Mouse (Mus musculus) thymus, postnatal 36 days (tissue): ENCODE data around the gene Pdss2.

Experiments used
- DNase-seq, 2 experiments: peaks; one replicate each; pipeline ENCODE4 v3.0.0; 2022; ENCODE audit warnings: mixed read lengths in 2 of 2

The Pdss2 gene

GRCm38 (mm10) chr10:43440981-43441740 is 219.9 kb downstream of the Pdss2 start:
- DNase-seq, result no peak

- no peak for DNase-seq
These were observed 227.4 kb downstream of the Pdss2 start for GRCm38 (mm10) chr10:43448656-43449055.

- DNase-seq, result peak; percentile 61 to 62
These were observed 230.8 kb downstream of the Pdss2 start for GRCm38 (mm10) chr10:43451848-43452662.

GRCm38 (mm10) chr10:43452663-43452996 is 231.3 kb downstream of the Pdss2 start:
- no peak for DNase-seq

- DNase-seq, result no peak
These were observed 232.9 kb downstream of the Pdss2 start for GRCm38 (mm10) chr10:43454219-43454618.

- DNase-seq, result no peak
These were observed 233.4 kb downstream of the Pdss2 start for GRCm38 (mm10) chr10:43454671-43455070.

GRCm38 (mm10) chr10:43462821-43463220 is 241.5 kb downstream of the Pdss2 start:
- no peak for DNase-seq

- no peak for DNase-seq
These were observed 241.9 kb downstream of the Pdss2 start for GRCm38 (mm10) chr10:43463227-43463626.

- DNase-seq, result no peak
These were observed 244.9 kb downstream of the Pdss2 start for GRCm38 (mm10) chr10:43466223-43466622.

- peak; percentile 8 to 30 for DNase-seq
These were observed 246.4 kb downstream of the Pdss2 start for GRCm38 (mm10) chr10:43467659-43468058.

GRCm38 (mm10) chr10:43468293-43468692 is 247.0 kb downstream of the Pdss2 start:
- no peak for DNase-seq

GRCm38 (mm10) chr10:43475376-43475775 is 254.1 kb downstream of the Pdss2 start:
- peak; percentile 20 to 33 for DNase-seq

GRCm38 (mm10) chr10:43477459-43477858 is 256.2 kb downstream of the Pdss2 start:
- no peak for DNase-seq

- DNase-seq, result peak; percentile 27 to 45
These were observed 256.8 kb downstream of the Pdss2 start for GRCm38 (mm10) chr10:43477865-43478681.

- peak; percentile 64 to 76 for DNase-seq
These were observed 257.6 kb downstream of the Pdss2 start, which contains the start of gene Bend3 for GRCm38 (mm10) chr10:43478751-43479435. Bend3 (plus strand) TSS chr10:43478831.

- DNase-seq, result peak; percentile 87 to 90
These were observed 258.3 kb downstream of the Pdss2 start for GRCm38 (mm10) chr10:43479436-43480157.

GRCm38 (mm10) chr10:43480227-43480849 is 259.1 kb downstream of the Pdss2 start:
- no peak for DNase-seq

- no peak for DNase-seq
These were observed 259.9 kb downstream of the Pdss2 start for GRCm38 (mm10) chr10:43481179-43481578.

- no peak for DNase-seq
These were observed 260.7 kb downstream of the Pdss2 start for GRCm38 (mm10) chr10:43482021-43482420.

GRCm38 (mm10) chr10:43483426-43483995 is 262.2 kb downstream of the Pdss2 start:
- DNase-seq, result no peak

GRCm38 (mm10) chr10:43485751-43486268 is 264.5 kb downstream of the Pdss2 start:
- no peak for DNase-seq
